In genomic region chr4:44568666-44569065, GRCm38 (mm10) we compare ENCODE assay signal across 19 mouse cellular contexts.
DNase-seq lines count a peak whose midpoint lies in the region; TF ChIP-seq lines count a peak whose summit lies in the region.
"Had no signal": no experiment of that assay in that cellular context is flagged by ENCODE, and none has a peak within 500 bp of the region (broad histone marks: within the 10 kb centered on the region; RNA-seq: fewer than 3 reads in every experiment).

No protein-coding gene starts in this region.

- no peak overlapping the region for H3K4me3 ChIP-seq in cerebellum, adult 2 months (replicated peaks; ENCODE audit: insufficient read depth, low read depth, low read length)
- H3K4me3 ChIP-seq: embryonic facial prominence, embryonic 12.5 days; gastrocnemius, adult 2 months; heart, embryonic 10.5 days; hindbrain, embryonic 12.5 days; limb, embryonic 12.5 days; liver, embryonic 12.5 days had no signal

- peaks cover 16% of the 10 kb centered on the region for H3K4me1 ChIP-seq in cerebellum, adult 2 months (ENCODE audit: control insufficient read depth, insufficient read depth, low read length)
- H3K4me1 ChIP-seq: heart, embryonic 10.5 days; hindbrain, embryonic 12.5 days; liver, embryonic 12.5 days had no signal

- TF ChIP-seq CTCF in cerebellum, adult 2 months (IDR thresholded peaks at IDR 0.05; ENCODE audit: borderline replicate concordance, insufficient read depth, low read depth, low read length) = no peak

- 8% methylated on average over 10 of the region's 10 CpGs for WGBS in cerebellum, adult 2 months

- H3K27me3 ChIP-seq in cerebellum, adult 2 months (ENCODE audit: control insufficient read depth, insufficient read depth, low read length) = no peaks in the 10 kb centered on the region

- TF ChIP-seq POLR2A in cerebellum, adult 2 months (IDR thresholded peaks at IDR 0.05; ENCODE audit: borderline replicate concordance, insufficient read depth, low read length) = no peak

- no peak overlapping the region for H3K27ac ChIP-seq in cerebellum, adult 2 months (ENCODE audit: insufficient read depth, low read length)
- H3K27ac ChIP-seq: embryonic facial prominence, embryonic 12.5 days; gastrocnemius, adult 2 months; heart, embryonic 10.5 days; hindbrain, embryonic 12.5 days; limb, embryonic 12.5 days; liver, embryonic 12.5 days had no signal

- DNase-seq in adrenal gland, postnatal 25 days = peak; percentile 15
- no peak for DNase-seq in adrenal gland, adult 2 months
- peak; percentile 73 for DNase-seq in brain, adult 2 months (ENCODE audit: low read depth, low spot score)
- peak; percentile 80 to 89 for DNase-seq in cerebellum, adult 2 months
- peak; percentile 77 to 86 for DNase-seq in cerebellum, postnatal 36 days
- DNase-seq in kidney, postnatal 10 days = no peak
- DNase-seq in spleen, postnatal 14 days (ENCODE audit: low spot score in 2 of 2) = no peak
- DNase-seq: forebrain, postnatal 0 days; gastrocnemius, adult 2 months; kidney, adult 9 months; kidney, postnatal 4 days; lung, adult 2 months; right cerebral cortex, postnatal 4 days; thymus, postnatal 25 days had no signal

Comparison
In these comparisons a context has a peak if more than half of its experiments do, and no peak if none do; other contexts are left out.
1. DNase-seq: peak in adrenal gland, postnatal 25 days (single experiment), brain, adult 2 months (single experiment), cerebellum, adult 2 months (2 of 2) and cerebellum, postnatal 36 days (2 of 2); none in adrenal gland, adult 2 months (single experiment), kidney, postnatal 10 days (single experiment) and spleen, postnatal 14 days (0 of 2).